Mouse (Mus musculus): Measurements from ENCODE around the gene Fndc5. TPM values are rescaled to one million over a fixed set of nuclear protein-coding genes. Genes with fewer than 3 reads are reported as not detected.
A peak's percentile ranks its signal among the peaks of the same experiment; 100 is the strongest.

The Fndc5 gene
- polyA plus RNA-seq, 1 experiment from 2014 or later = 17.4 TPM

DNA sequence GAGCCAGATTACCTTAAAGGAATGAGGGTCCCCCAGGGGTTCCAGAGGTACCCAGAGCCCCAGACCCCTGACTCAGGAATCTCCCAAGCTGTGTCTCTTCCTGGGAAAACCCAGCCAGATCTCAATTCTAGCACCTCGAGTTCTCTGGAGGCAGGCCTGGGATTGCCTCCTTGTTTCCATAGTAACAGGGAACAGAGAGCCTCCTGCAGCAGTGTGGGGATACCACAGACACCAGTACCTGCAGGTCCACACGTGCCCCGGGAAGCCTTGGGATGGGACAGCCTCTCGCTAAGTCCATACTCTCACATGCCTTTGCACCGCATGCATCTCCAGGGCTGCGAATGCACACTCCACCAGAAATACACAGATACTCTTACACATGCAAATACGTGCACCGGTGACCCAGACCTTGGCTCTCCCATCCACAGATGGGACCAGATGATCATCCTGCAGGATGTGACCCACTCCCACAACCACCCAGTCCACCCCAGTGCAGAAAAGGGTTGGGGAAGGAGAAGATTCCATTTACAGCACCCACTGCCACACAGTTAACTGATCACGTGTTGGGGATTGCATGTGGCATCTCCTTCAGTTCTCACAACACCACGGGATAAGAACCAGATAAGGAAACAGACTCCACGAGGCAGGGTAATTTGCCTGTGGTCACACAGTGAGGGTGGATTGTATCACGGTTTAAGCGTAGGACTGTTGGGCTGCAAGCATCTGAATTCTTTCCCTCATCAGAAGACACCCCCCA is 8.0 kb upstream of the Fndc5 start:
- Histone ChIP-seq H3K9me3 (no peaks in the 10 kb centered on the region), H3K27ac (no peak overlapping the region), H3K4me3 (no peak overlapping the region), H3K27me3 (peaks cover 24% of the 10 kb centered on the region), H3K9ac (no peak overlapping the region), H3K36me3 (no peaks in the 10 kb centered on the region), H3K4me2 (no peak overlapping the region), H3K4me1 (peaks cover 40% of the 10 kb centered on the region)
- WGBS = 47% methylated on average over 13 of the region's 13 CpGs
- no peak for ATAC-seq (ENCODE audit: insufficient number of reproducible peaks, low FRiP score, low TSS enrichment, low read depth)

DNA sequence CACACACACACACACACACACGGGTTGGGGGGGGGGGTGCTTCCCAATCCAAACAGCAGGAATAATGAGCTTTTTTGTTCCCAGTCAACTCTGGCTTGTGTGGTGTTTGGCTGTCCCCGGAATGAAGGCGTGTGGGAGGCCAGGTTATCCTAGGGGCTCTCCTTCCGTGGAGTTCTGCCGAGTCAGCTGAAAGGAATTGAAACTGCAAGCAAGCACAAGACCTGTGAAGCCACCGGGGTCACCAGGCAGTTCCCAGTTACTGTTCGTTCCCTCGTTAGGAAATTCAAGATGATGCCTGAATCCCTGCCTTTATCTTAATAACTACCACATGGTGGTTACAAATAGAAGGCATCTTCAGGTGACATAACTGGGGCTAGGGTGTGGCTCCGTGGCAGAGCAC is 7.4 kb upstream of the Fndc5 start:
- Histone ChIP-seq H3K9ac (no peak overlapping the region), H3K4me2 (no peak overlapping the region), H3K27me3 (peaks cover 22% of the 10 kb centered on the region), H3K27ac (no peak overlapping the region), H3K4me3 (no peak overlapping the region), H3K9me3 (no peaks in the 10 kb centered on the region), H3K36me3 (no peaks in the 10 kb centered on the region), H3K4me1 (peaks cover 40% of the 10 kb centered on the region)
- ATAC-seq (ENCODE audit: insufficient number of reproducible peaks, low FRiP score, low TSS enrichment, low read depth) = no peak
- WGBS = 30% methylated on average over 9 of the region's 9 CpGs

DNA sequence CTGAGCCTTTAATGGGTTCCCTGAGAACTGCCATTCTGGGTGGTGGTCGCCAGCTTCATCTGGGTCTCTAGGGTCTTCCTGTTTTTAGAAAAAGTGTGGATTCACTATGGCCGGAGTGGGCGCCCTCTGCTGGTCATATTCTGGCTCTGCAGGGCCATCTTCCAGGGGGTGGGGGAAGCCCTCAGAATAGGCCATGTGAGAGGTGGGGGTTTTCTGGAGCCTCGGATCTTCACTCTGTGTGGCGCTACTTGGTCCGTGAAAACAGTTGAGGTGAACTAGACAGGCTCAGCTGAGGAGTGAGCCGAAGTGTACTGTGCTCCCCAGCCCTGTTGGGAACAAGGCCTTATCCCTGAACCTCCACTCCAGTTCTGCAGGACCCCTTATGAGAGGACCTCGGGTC is 6.7 kb upstream of the Fndc5 start:
- Histone ChIP-seq H3K4me1 (peaks cover 42% of the 10 kb centered on the region), H3K9ac (no peak overlapping the region), H3K4me3 (peak overlapping the region; percentile 35), H3K27ac (peak overlapping the region; percentile 71), H3K27me3 (peaks cover 14% of the 10 kb centered on the region), H3K4me2 (peak overlapping the region; percentile 40), H3K36me3 (no peaks in the 10 kb centered on the region), H3K9me3 (no peaks in the 10 kb centered on the region)
- 1% methylated on average over 8 of the region's 8 CpGs for WGBS
- ATAC-seq (ENCODE audit: insufficient number of reproducible peaks, low FRiP score, low TSS enrichment, low read depth) = 0 out of 2 replicates have a peak, but pooled peaks have one; percentile 49

DNA sequence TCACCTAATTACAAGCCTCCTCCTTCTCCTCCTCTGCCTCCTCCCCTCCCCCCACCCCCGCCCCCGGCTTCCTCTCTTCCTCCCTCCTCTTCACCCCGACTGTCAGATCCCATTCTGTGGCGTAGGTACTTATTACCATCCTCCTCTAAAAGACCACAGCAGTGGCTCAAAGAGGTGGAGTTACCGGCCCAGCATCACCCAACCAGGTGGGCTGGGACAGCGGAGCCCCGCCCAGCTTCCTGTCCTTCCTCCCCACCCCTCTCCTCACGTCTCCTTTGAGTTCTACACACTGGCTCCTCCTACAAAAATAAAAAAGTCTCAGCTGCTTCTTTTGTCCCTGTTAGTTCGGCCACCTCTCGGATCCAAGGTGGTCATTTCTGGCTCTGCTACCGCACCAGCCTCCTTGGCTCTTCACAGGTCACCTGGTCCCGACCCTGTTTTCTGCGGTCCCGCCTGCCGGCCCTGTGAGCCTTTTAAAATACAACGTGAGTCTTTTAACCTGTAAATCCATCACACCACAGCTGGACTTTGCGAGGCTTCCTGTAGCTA is 6.0 kb upstream of the Fndc5 start:
- WGBS = 2% methylated on average over 17 of the region's 17 CpGs
- Histone ChIP-seq H3K4me1 (peaks cover 38% of the 10 kb centered on the region), H3K4me3 (peak overlapping the region; percentile 35), H3K4me2 (peak overlapping the region; percentile 40), H3K9me3 (no peaks in the 10 kb centered on the region), H3K27ac (peak overlapping the region; percentile 71), H3K27me3 (peaks cover 12% of the 10 kb centered on the region), H3K9ac (no peak overlapping the region), H3K36me3 (no peaks in the 10 kb centered on the region)
- ATAC-seq (ENCODE audit: insufficient number of reproducible peaks, low FRiP score, low TSS enrichment, low read depth) = peak; percentile 62; the same call in 1 of the 2 replicates

DNA sequence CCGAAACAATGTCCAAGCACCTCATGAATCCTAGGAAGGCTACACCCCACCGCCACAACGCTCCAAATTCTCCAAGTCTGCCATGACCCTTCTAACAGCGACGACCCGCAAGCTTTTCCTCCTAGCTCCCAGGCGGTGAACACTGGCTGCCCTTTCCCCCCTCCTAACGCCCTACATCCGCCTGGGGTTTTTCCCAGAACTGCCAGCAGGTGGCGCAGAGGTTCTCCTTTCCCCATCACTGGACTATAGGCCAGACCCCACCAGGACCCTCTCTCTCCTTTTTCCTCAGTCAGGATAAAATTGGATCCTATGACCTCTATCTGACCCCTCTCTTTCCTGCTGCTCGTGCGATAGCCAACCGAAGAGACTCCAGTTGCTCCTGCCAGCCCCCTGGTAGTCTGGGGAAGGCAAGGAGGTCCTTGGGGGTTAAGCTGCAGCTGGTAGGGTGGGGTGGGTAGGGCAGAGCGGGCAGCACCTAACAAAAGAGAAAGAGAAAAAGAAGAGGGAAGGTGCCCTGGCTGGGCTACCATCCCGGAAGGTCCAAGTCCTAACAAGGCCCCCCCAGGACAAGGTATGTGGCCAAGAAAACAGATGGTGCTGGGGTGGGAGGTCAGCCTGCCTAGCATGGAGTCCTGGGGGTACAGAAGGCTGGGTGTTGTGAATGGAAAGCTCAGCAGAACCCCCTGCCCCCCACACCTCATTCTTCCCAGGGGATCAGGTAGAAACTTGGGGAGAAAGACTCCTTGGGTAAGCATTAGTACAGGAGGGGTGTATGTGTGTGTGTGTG is 1.8 kb upstream of the Fndc5 start:
- WGBS = 11% methylated on average over 15 of the region's 15 CpGs
- 0 out of 2 replicates have a peak overlapping the region, but pooled peaks have one; percentile 7 for H3K9ac ChIP-seq
- no peak for ATAC-seq (ENCODE audit: insufficient number of reproducible peaks, low FRiP score, low TSS enrichment, low read depth)
- no peaks in the 10 kb centered on the region for H3K36me3 ChIP-seq
- no peak overlapping the region for H3K27ac ChIP-seq
- no peaks in the 10 kb centered on the region for H3K9me3 ChIP-seq
- peak overlapping the region; percentile 11; the same call in 1 of the 2 replicates for H3K4me3 ChIP-seq
- H3K4me1 ChIP-seq = peaks cover 38% of the 10 kb centered on the region
- peak overlapping the region; percentile 39 for H3K4me2 ChIP-seq
- H3K27me3 ChIP-seq = peaks cover 17% of the 10 kb centered on the region; the same call in 1 of the 2 replicates

DNA sequence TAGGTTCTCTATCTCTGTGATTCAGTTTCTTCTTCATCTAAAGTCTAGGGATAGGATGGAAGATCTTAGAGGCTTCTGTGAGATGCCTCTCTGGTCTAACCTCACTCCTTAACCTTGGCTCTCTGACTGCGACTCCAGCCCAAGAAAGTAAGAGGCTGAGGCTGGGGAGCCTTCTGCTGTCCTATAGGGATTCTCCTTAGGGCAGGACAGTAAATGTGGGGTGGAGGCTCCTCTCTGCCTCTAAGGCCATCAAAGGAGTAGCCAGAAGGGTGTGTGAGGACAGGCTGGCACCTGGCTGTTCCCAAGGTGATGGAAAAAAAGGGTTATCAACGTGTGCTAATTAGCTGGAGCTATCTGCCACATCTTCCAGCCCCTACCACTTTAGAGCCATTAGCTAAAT is 1.2 kb upstream of the Fndc5 start:
- H3K27ac ChIP-seq = no peak overlapping the region
- peaks cover 17% of the 10 kb centered on the region; the same call in 1 of the 2 replicates for H3K27me3 ChIP-seq
- H3K36me3 ChIP-seq = no peaks in the 10 kb centered on the region
- H3K9ac ChIP-seq = no peak overlapping the region
- H3K9me3 ChIP-seq = no peaks in the 10 kb centered on the region
- peaks cover 32% of the 10 kb centered on the region for H3K4me1 ChIP-seq
- no peak overlapping the region for H3K4me2 ChIP-seq
- H3K4me3 ChIP-seq = peak overlapping the region; percentile 58; the same call in 1 of the 2 replicates
- 51% methylated on average over 2 of the region's 2 CpGs for WGBS
- no peak for ATAC-seq (ENCODE audit: insufficient number of reproducible peaks, low FRiP score, low TSS enrichment, low read depth)

DNA sequence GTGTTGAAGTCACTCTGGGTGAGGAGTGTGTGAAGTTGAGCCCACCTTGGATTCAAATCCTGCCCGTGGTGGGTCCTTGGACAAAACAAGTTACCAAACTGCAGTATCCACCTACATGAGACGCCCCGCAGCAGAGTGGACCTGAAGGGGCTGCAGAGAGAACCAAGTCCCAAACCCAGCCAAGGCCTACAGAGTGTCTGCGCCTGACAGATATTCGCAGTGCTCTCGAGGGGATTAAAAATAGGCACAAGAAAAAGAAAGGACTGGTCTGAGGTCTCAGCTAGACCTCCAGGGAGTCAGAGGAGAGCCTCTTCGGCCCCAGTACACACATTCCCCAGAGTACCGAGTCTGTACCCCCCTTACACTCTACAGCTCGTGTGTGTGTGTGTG is 615 bp upstream of the Fndc5 start:
- H3K9ac ChIP-seq = peak overlapping the region; percentile 59; the same call in 1 of the 2 replicates
- H3K27ac ChIP-seq = no peak overlapping the region
- no peaks in the 10 kb centered on the region for H3K36me3 ChIP-seq
- peak overlapping the region; percentile 58 for H3K4me3 ChIP-seq
- 40% methylated on average over 9 of the region's 9 CpGs for WGBS
- peak overlapping the region; percentile 91 for H3K4me2 ChIP-seq
- no peak; the same call in 1 of the 2 replicates for ATAC-seq (ENCODE audit: insufficient number of reproducible peaks, low FRiP score, low TSS enrichment, low read depth)
- no peaks in the 10 kb centered on the region for H3K9me3 ChIP-seq
- H3K27me3 ChIP-seq = peaks cover 17% of the 10 kb centered on the region; the same call in 1 of the 2 replicates
- H3K4me1 ChIP-seq = peaks cover 26% of the 10 kb centered on the region

DNA sequence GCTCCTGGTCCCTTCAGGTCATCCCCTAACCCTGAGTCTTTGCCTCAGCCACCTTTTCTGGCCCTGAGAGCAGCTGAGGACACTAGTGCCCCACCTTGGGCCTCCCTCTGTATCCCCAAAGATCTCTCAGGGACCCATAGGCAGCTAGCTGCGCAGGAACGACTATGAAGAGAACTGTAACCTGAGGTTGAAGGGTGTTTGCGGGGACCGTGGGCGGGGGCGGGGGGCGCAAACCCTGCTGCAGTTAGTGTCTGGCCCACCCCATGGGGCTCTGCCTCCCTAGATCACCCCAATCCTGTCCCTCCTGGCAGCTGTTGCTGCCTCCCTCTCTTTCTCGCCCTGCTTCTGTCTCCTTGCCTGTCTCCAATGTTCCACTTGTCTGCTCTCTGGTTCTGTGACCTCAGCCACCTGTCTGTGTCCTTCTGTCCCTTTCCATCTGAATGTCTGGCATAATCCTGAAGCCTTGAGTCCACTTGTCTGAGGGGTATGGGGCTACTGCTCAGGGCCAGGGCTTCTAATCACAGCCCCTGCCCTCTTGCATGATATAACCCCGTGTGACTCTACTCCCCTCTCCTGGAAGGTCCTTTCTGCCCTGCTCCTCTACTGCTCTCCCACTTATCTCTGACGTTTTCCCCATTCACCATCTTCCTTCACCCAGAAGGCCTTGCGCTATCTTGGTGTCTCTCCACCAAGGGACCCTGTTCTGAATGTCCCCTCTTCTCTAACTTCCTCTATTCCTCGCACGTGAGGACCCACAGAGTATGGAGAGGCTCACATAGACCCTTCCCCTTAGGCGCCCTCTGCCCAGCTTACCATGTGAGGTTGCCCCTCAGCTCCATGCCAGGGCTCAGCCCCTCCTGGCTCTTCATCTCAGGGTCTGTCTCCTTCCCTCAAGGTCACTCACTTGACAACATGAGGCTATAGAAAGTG is 858 bp downstream of the Fndc5 start:
- 50% methylated on average over 14 of the region's 14 CpGs for WGBS
- Histone ChIP-seq H3K4me3 (peak overlapping the region; percentile 58), H3K27me3 (peaks cover 17% of the 10 kb centered on the region; the same call in 1 of the 2 replicates), H3K27ac (peak overlapping the region; percentile 57), H3K4me1 (peaks cover 33% of the 10 kb centered on the region), H3K9ac (peak overlapping the region; percentile 59), H3K4me2 (peak overlapping the region; percentile 91), H3K9me3 (no peaks in the 10 kb centered on the region), H3K36me3 (no peaks in the 10 kb centered on the region)
- ATAC-seq (ENCODE audit: insufficient number of reproducible peaks, low FRiP score, low TSS enrichment, low read depth) = no peak

DNA sequence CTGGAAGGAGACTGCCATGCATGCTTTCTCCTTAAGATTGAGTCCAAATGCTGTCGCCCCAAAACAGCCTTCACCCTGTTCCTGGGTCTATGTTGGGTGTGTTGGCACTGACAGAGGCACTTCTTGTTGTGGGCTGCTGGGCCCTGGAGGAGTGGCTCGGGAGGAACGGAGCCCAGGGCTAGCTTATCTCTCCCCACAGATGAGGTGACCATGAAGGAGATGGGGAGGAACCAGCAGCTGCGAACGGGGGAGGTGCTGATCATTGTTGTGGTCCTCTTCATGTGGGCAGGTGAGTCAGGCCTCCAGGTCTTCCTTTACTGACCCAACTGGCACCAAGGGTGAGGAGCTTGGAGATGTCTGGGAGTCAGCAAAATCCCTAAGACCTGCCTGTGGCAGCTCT is 2.8 kb downstream of the Fndc5 start:
- ATAC-seq (ENCODE audit: insufficient number of reproducible peaks, low FRiP score, low TSS enrichment, low read depth) = no peak
- peaks cover 17% of the 10 kb centered on the region; the same call in 1 of the 2 replicates for H3K27me3 ChIP-seq
- H3K4me1 ChIP-seq = peaks cover 44% of the 10 kb centered on the region
- H3K4me2 ChIP-seq = no peak overlapping the region
- H3K9ac ChIP-seq = no peak overlapping the region
- WGBS = 78% methylated on average over 5 of the region's 5 CpGs
- H3K36me3 ChIP-seq = peaks cover 4% of the 10 kb centered on the region; the same call in 1 of the 2 replicates
- no peak overlapping the region for H3K4me3 ChIP-seq
- no peaks in the 10 kb centered on the region for H3K9me3 ChIP-seq
- H3K27ac ChIP-seq = no peak overlapping the region

DNA sequence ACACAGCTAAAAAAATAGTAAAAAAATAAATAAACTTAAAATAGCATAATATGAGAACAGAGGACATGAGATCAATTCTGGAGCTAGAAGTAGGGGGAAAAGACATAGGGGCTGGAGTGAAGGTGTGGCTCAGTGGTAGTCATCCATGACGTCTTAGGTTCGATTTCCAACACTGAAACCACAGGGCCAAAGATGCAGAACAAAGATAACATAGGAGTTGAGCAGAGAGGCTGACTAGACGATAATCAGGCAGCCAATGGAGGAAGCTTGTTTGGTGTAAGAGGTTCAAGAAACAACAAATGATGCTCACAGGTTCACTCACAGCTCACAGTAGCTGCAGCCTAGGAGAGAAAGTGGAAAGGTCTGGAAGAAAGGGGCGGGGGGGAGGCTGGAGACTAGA is 4.0 kb downstream of the Fndc5 start:
- ATAC-seq (ENCODE audit: insufficient number of reproducible peaks, low FRiP score, low TSS enrichment, low read depth) = no peak
- H3K9ac ChIP-seq = no peak overlapping the region
- WGBS = 79% methylated on average over 4 of the region's 4 CpGs
- no peak overlapping the region for H3K4me3 ChIP-seq
- H3K9me3 ChIP-seq = no peaks in the 10 kb centered on the region
- H3K4me2 ChIP-seq = no peak overlapping the region
- peaks cover 4% of the 10 kb centered on the region; the same call in 1 of the 2 replicates for H3K36me3 ChIP-seq
- no peak overlapping the region for H3K27ac ChIP-seq
- peaks cover 12% of the 10 kb centered on the region; the same call in 1 of the 2 replicates for H3K27me3 ChIP-seq
- peaks cover 48% of the 10 kb centered on the region for H3K4me1 ChIP-seq
